9 mouse cellular contexts compared by ENCODE assay signal in the genomic region with DNA sequence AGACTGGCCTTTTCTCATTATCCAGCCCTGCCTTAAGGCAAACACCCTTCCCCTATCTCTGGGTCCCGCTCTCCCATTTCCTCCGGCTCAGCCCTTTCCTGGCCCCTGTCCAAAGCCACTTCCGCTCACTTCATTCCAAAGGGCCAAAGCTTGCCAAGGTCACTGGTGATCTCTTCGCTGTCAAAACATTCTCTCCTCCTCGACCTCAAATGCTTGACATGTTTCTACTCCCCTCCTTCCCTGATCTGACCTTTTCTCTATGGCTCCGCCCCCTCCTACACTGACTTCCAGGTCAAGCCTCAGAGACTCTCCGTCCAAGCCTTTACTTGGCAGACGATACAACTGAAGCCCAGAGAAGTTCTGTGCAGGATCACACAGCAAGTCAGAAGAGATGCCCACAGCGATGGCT. TPM values are rescaled to one million over a fixed set of nuclear protein-coding genes. Genes with fewer than 3 reads are reported as not detected.
DNase-seq lines count a peak whose midpoint lies in the region; ATAC-seq lines count a peak whose summit lies in the region.
"Had no signal": no experiment of that assay in that cellular context is flagged by ENCODE, and none has a peak within 500 bp of the region (broad histone marks: within the 10 kb centered on the region; RNA-seq: fewer than 3 reads in every experiment).

No protein-coding gene starts in this region.

- peaks cover 83% of the 10 kb centered on the region for H3K4me1 ChIP-seq in kidney, embryonic 15.5 days
- no peaks in the 10 kb centered on the region; the same call in 1 of the 2 replicates for H3K4me1 ChIP-seq in forebrain, embryonic 11.5 days (replicated peaks; ENCODE audit: control insufficient read depth, insufficient read depth, low read length)

- no peak overlapping the region for H3K9ac ChIP-seq in kidney, embryonic 15.5 days
- H3K9ac ChIP-seq in forebrain, embryonic 11.5 days (ENCODE audit: low read length), result no peak overlapping the region
- H3K9ac ChIP-seq: limb, embryonic 13.5 days had no signal

- no peak overlapping the region for H3K4me3 ChIP-seq in kidney, embryonic 15.5 days (replicated peaks)
- H3K4me3 ChIP-seq in forebrain, embryonic 11.5 days (ENCODE audit: low read depth, low read length), result no peak overlapping the region
- H3K4me3 ChIP-seq: limb, embryonic 13.5 days had no signal

- no peaks in the 10 kb centered on the region for H3K9me3 ChIP-seq in kidney, embryonic 15.5 days (replicated peaks)
- H3K9me3 ChIP-seq in forebrain, embryonic 11.5 days (ENCODE audit: control insufficient read depth, low read length), result no peaks in the 10 kb centered on the region
- H3K9me3 ChIP-seq: limb, embryonic 13.5 days had no signal

- no peaks in the 10 kb centered on the region for H3K36me3 ChIP-seq in kidney, embryonic 15.5 days
- H3K36me3 ChIP-seq in forebrain, embryonic 11.5 days (ENCODE audit: control insufficient read depth, insufficient read depth, low read length), result no peaks in the 10 kb centered on the region

- no peaks in the 10 kb centered on the region for H3K27me3 ChIP-seq in kidney, embryonic 15.5 days
- H3K27me3 ChIP-seq in forebrain, embryonic 11.5 days (ENCODE audit: control insufficient read depth, insufficient read depth, low read length), result 0 out of 2 replicates have a peak, but pooled peaks cover 1% of the 10 kb centered on the region
- H3K27me3 ChIP-seq: limb, embryonic 13.5 days had no signal

- ATAC-seq in kidney, embryonic 15.5 days (replicated peaks; ENCODE audit: low FRiP score), result peak; percentile 22; the same call in 1 of the 2 replicates
- no peak for ATAC-seq in forebrain, embryonic 11.5 days (replicated peaks; ENCODE audit: low FRiP score)

- DNase-seq in 416B (ENCODE audit: low read depth), result peak; percentile 87
- peak; percentile 92 to 96 for DNase-seq in adrenal gland, adult (ENCODE audit: inconsistent age in 2 of 2, low spot score in 1 of 2)
- DNase-seq in heart, adult 18-20 months, result peak; percentile 93 to 94
- peak; percentile 91 to 92 for DNase-seq in lung, postnatal 4 days
- DNase-seq in forebrain, embryonic 11.5 days (ENCODE audit: low spot score), result no peak
- no peak for DNase-seq in layer of hippocampus, postnatal 25 days (ENCODE audit: extremely low spot score in 1 of 2, low spot score in 1 of 2)
- no peak for DNase-seq in layer of hippocampus, postnatal 10 days (ENCODE audit: low spot score in 2 of 2)

- WGBS in kidney, embryonic 15.5 days, result 20% methylated on average over 9 of the region's 9 CpGs
- 73% methylated on average over 9 of the region's 9 CpGs for WGBS in forebrain, embryonic 11.5 days

- peak overlapping the region; percentile 43 for H3K4me2 ChIP-seq in kidney, embryonic 15.5 days
- no peak overlapping the region for H3K4me2 ChIP-seq in forebrain, embryonic 11.5 days (ENCODE audit: low read depth, low read length, severe bottlenecking)
- H3K4me2 ChIP-seq: limb, embryonic 13.5 days had no signal

- H3K27ac ChIP-seq in kidney, embryonic 15.5 days, result peak overlapping the region; percentile 77
- no peak overlapping the region for H3K27ac ChIP-seq in forebrain, embryonic 11.5 days (ENCODE audit: low read depth, low read length)
- H3K27ac ChIP-seq: limb, embryonic 13.5 days had no signal

RNA-seq across cellular contexts. Expression of a gene that starts 7.0 kb away (rescaled TPM):
- 1 to 10 TPM; 7.7 to 9.8 TPM for total RNA-seq in heart, adult 18-20 months (2021)
- 19.3 and 23.6 TPM in 2 replicates for polyA plus RNA-seq in kidney, embryonic 15.5 days (2015; fragmentation: Nextera tagmentation; extraction: Ambion mirVana)
- 7.4 and 7.9 TPM in 2 replicates for polyA plus RNA-seq in forebrain, embryonic 11.5 days (2014; fragmentation: Nextera tagmentation; extraction: Ambion mirVana)
- 1 to 10 TPM; 2.7 to 3.7 TPM for total RNA-seq in layer of hippocampus, postnatal 25 days (2021)
- 1 to 10 TPM; 2.7 to 3.2 TPM for total RNA-seq in layer of hippocampus, postnatal 10 days (2021)

RNA-seq across cellular contexts. Expression of a gene that starts 56.7 kb away (rescaled TPM):
- total RNA-seq in heart, adult 18-20 months (2021), result 10 to 100 TPM; 26.9 to 28.3 TPM
- 4.3 and 5.1 TPM in 2 replicates for polyA plus RNA-seq in kidney, embryonic 15.5 days (2015; fragmentation: Nextera tagmentation; extraction: Ambion mirVana)
- 5.2 and 5.3 TPM in 2 replicates for polyA plus RNA-seq in forebrain, embryonic 11.5 days (2014; fragmentation: Nextera tagmentation; extraction: Ambion mirVana)
- 10 to 100 TPM; 20.9 to 22.3 TPM for total RNA-seq in layer of hippocampus, postnatal 25 days (2021)
- total RNA-seq in layer of hippocampus, postnatal 10 days (2021), result 10 to 100 TPM; 14.2 to 16.3 TPM

Comparison
In these comparisons a context has a peak if more than half of its experiments do, and no peak if none do; other contexts are left out.
1. DNase-seq: peak in 416B (single experiment), adrenal gland, adult (2 of 2), heart, adult 18-20 months (2 of 2) and lung, postnatal 4 days (2 of 2); none in forebrain, embryonic 11.5 days (single experiment), layer of hippocampus, postnatal 25 days (0 of 2) and layer of hippocampus, postnatal 10 days (0 of 2).